Mouse (Mus musculus): ENCODE measurements around the gene Stx1b. TPM values are rescaled to one million over a fixed set of nuclear protein-coding genes. Genes with fewer than 3 reads are reported as not detected.

Gene Stx1b
- polyA plus RNA-seq, 1 experiment from 2014 or later: 0.80 TPM

GRCm38 (mm10) chr7:127815116-127815665, 9.2 kb downstream of the Stx1b start:
- Histone ChIP-seq H3K4me2 (replicated peaks; ENCODE audit: low read depth) (no peak overlapping the region), H3K4me1 (replicated peaks; ENCODE audit: control insufficient read depth, insufficient read depth) (no peaks in the 10 kb centered on the region), H3K27ac (replicated peaks) (no peak overlapping the region), H3K27me3 (ENCODE audit: control insufficient read depth, insufficient read depth, low read length) (no peaks in the 10 kb centered on the region), H3K36me3 (ENCODE audit: control insufficient read depth, insufficient read depth, low read length) (no peaks in the 10 kb centered on the region), H3K9me3 (ENCODE audit: control insufficient read depth, low read length) (no peaks in the 10 kb centered on the region), H3K4me3 (ENCODE audit: low read depth, low read length) (no peak overlapping the region), H3K9ac (ENCODE audit: low read length) (no peak overlapping the region)
- ATAC-seq (ENCODE audit: low FRiP score, low TSS enrichment): no peak
- WGBS: 86% methylated on average over 15 of the region's 15 CpGs
- DNase-seq (ENCODE audit: low spot score): no peak
- TF ChIP-seq CTCF (IDR thresholded peaks at IDR 0.05; ENCODE audit: low read depth) (no peak), EP300 (optimal IDR thresholded peaks at IDR 0.05) (no peak)

- Histone ChIP-seq H3K36me3 (ENCODE audit: control insufficient read depth, insufficient read depth, low read length) (no peaks in the 10 kb centered on the region), H3K4me1 (replicated peaks; ENCODE audit: control insufficient read depth, insufficient read depth) (no peaks in the 10 kb centered on the region), H3K4me2 (replicated peaks; ENCODE audit: low read depth) (no peak overlapping the region), H3K9me3 (ENCODE audit: control insufficient read depth, low read length) (no peaks in the 10 kb centered on the region), H3K9ac (ENCODE audit: low read length) (no peak overlapping the region), H3K27ac (replicated peaks) (no peak overlapping the region), H3K4me3 (ENCODE audit: low read depth, low read length) (no peak overlapping the region), H3K27me3 (ENCODE audit: control insufficient read depth, insufficient read depth, low read length) (no peaks in the 10 kb centered on the region)
- ATAC-seq (ENCODE audit: low FRiP score, low TSS enrichment): no peak
- 70% methylated on average over 19 of the region's 19 CpGs for WGBS
- DNase-seq (ENCODE audit: low spot score): no peak
- TF ChIP-seq CTCF (IDR thresholded peaks at IDR 0.05; ENCODE audit: low read depth) (no peak), EP300 (optimal IDR thresholded peaks at IDR 0.05) (no peak)
These were observed 10.0 kb downstream of the Stx1b start for GRCm38 (mm10) chr7:127814241-127814921.

- no peaks in the 10 kb centered on the region for H3K9me3 ChIP-seq (ENCODE audit: control insufficient read depth, low read length)
- ATAC-seq (ENCODE audit: low FRiP score, low TSS enrichment) (no peak), DNase-seq (ENCODE audit: low spot score) (no peak)
- TF ChIP-seq EP300 (optimal IDR thresholded peaks at IDR 0.05) (no peak), CTCF (IDR thresholded peaks at IDR 0.05; ENCODE audit: low read depth) (no peak)
- no peaks in the 10 kb centered on the region for H3K36me3 ChIP-seq (ENCODE audit: control insufficient read depth, insufficient read depth, low read length)
- H3K27me3 ChIP-seq (ENCODE audit: control insufficient read depth, insufficient read depth, low read length): no peaks in the 10 kb centered on the region
- H3K4me3 ChIP-seq (ENCODE audit: low read depth, low read length): no peak overlapping the region
- WGBS: 65% methylated on average over 4 of the region's 4 CpGs
- H3K4me2 ChIP-seq (replicated peaks; ENCODE audit: low read depth): no peak overlapping the region
- H3K27ac ChIP-seq (replicated peaks): no peak overlapping the region
- no peak overlapping the region for H3K9ac ChIP-seq (ENCODE audit: low read length)
- H3K4me1 ChIP-seq (replicated peaks; ENCODE audit: control insufficient read depth, insufficient read depth): no peaks in the 10 kb centered on the region
These were observed 10.5 kb downstream of the Stx1b start for GRCm38 (mm10) chr7:127813821-127814220.

GRCm38 (mm10) chr7:127812292-127812691, 12.1 kb downstream of the Stx1b start:
- DNase-seq (ENCODE audit: low spot score) (no peak), ATAC-seq (ENCODE audit: low FRiP score, low TSS enrichment) (no peak)
- Histone ChIP-seq H3K36me3 (ENCODE audit: control insufficient read depth, insufficient read depth, low read length) (no peaks in the 10 kb centered on the region), H3K9ac (ENCODE audit: low read length) (no peak overlapping the region), H3K4me3 (ENCODE audit: low read depth, low read length) (no peak overlapping the region), H3K9me3 (ENCODE audit: control insufficient read depth, low read length) (no peaks in the 10 kb centered on the region), H3K27ac (replicated peaks) (no peak overlapping the region), H3K4me2 (replicated peaks; ENCODE audit: low read depth) (no peak overlapping the region), H3K4me1 (replicated peaks; ENCODE audit: control insufficient read depth, insufficient read depth) (no peaks in the 10 kb centered on the region), H3K27me3 (ENCODE audit: control insufficient read depth, insufficient read depth, low read length) (no peaks in the 10 kb centered on the region)
- no peak for TF ChIP-seq EP300 (optimal IDR thresholded peaks at IDR 0.05)
- TF ChIP-seq CTCF (IDR thresholded peaks at IDR 0.05; ENCODE audit: low read depth): no peak
- WGBS: 81% methylated on average over 3 of the region's 3 CpGs

GRCm38 (mm10) chr7:127811240-127811639, 13.1 kb downstream of the Stx1b start:
- DNase-seq (ENCODE audit: low spot score) (no peak), ATAC-seq (ENCODE audit: low FRiP score, low TSS enrichment) (no peak)
- Histone ChIP-seq H3K4me3 (ENCODE audit: low read depth, low read length) (no peak overlapping the region), H3K4me1 (replicated peaks; ENCODE audit: control insufficient read depth, insufficient read depth) (no peaks in the 10 kb centered on the region), H3K36me3 (ENCODE audit: control insufficient read depth, insufficient read depth, low read length) (no peaks in the 10 kb centered on the region), H3K9ac (ENCODE audit: low read length) (no peak overlapping the region), H3K4me2 (replicated peaks; ENCODE audit: low read depth) (no peak overlapping the region), H3K27ac (replicated peaks) (no peak overlapping the region), H3K9me3 (ENCODE audit: control insufficient read depth, low read length) (no peaks in the 10 kb centered on the region), H3K27me3 (ENCODE audit: control insufficient read depth, insufficient read depth, low read length) (no peaks in the 10 kb centered on the region)
- TF ChIP-seq CTCF (IDR thresholded peaks at IDR 0.05; ENCODE audit: low read depth): no peak
- no peak for TF ChIP-seq EP300 (optimal IDR thresholded peaks at IDR 0.05)
- 64% methylated on average over 4 of the region's 4 CpGs for WGBS

- TF ChIP-seq EP300 (optimal IDR thresholded peaks at IDR 0.05) (no peak), CTCF (IDR thresholded peaks at IDR 0.05; ENCODE audit: low read depth) (no peak)
- Histone ChIP-seq H3K4me2 (replicated peaks; ENCODE audit: low read depth) (no peak overlapping the region), H3K4me3 (ENCODE audit: low read depth, low read length) (no peak overlapping the region), H3K4me1 (replicated peaks; ENCODE audit: control insufficient read depth, insufficient read depth) (no peaks in the 10 kb centered on the region), H3K27ac (replicated peaks) (no peak overlapping the region), H3K36me3 (ENCODE audit: control insufficient read depth, insufficient read depth, low read length) (no peaks in the 10 kb centered on the region), H3K27me3 (ENCODE audit: control insufficient read depth, insufficient read depth, low read length) (no peaks in the 10 kb centered on the region), H3K9me3 (ENCODE audit: control insufficient read depth, low read length) (no peaks in the 10 kb centered on the region), H3K9ac (ENCODE audit: low read length) (no peak overlapping the region)
- DNase-seq (ENCODE audit: low spot score) (no peak), ATAC-seq (ENCODE audit: low FRiP score, low TSS enrichment) (no peak)
- 80% methylated on average over 10 of the region's 10 CpGs for WGBS
These were observed 13.7 kb downstream of the Stx1b start for GRCm38 (mm10) chr7:127810650-127811049.
